Mouse (Mus musculus) CH12.LX (cell line): ENCODE measurements around the gene 1700024G13Rik. TPM values are rescaled to one million over a fixed set of nuclear protein-coding genes. Genes with fewer than 3 reads are reported as not detected.

Experiments
- DNase-seq: peaks from one replicate; pipeline ENCODE4 v3.0.0-alpha.2; 2013; ENCODE audit errors: extremely low read depth
- H3K27ac ChIP-seq: 2 replicates; pipeline ENCODE4 v1.5.1; 2012; ENCODE audit warnings: low read depth, mild to moderate bottlenecking, control low read depth, moderate library complexity; ENCODE audit not compliant: insufficient read depth
- H3K27me3 ChIP-seq: replicated peaks from 2 replicates; pipeline ENCODE3; 2012; ENCODE audit warnings: inconsistent platforms
- H3K36me3 ChIP-seq, 2 experiments: replicated peaks in 1 of 2; 2 replicates each; pipeline versions ENCODE3 to v1.6.1; 2012; ENCODE audit warnings: inconsistent platforms in 1 of 2, low read length in 1 of 2, mild to moderate bottlenecking in 1 of 2, mixed read lengths in 1 of 2, moderate library complexity in 1 of 2; ENCODE audit not compliant: control insufficient read depth in 1 of 2, insufficient read depth in 1 of 2
- H3K4me1 ChIP-seq, 2 experiments: 2 replicates each; pipeline ENCODE4 v1.6.1; 2012; ENCODE audit warnings: inconsistent platforms in 1 of 2, moderate library complexity in 1 of 2; ENCODE audit not compliant: insufficient read depth in 2 of 2, control insufficient read depth in 1 of 2
- H3K4me2 ChIP-seq: 2 replicates; pipeline ENCODE4 v1.6.1; 2012; ENCODE audit warnings: low read depth, mild to moderate bottlenecking, control low read depth; ENCODE audit not compliant: poor library complexity, insufficient read depth, severe bottlenecking
- H3K4me3 ChIP-seq, 3 experiments: fragments of 150-350 bp in 1 of 3; sonication (generic) in 1 of 3; replicated peaks in 1 of 3; 2 replicates each; pipeline versions ENCODE3 to v1.5.1; 2011 to 2012; ENCODE audit warnings: low read depth in 2 of 3, low read length in 2 of 3, mild to moderate bottlenecking in 2 of 3, moderate library complexity in 2 of 3, control low read depth in 1 of 3, improper control_type of control experiment in 1 of 3, inconsistent platforms in 1 of 3, mixed read lengths in 1 of 3; ENCODE audit not compliant: poor library complexity in 1 of 3
- H3K79me2 ChIP-seq: replicated peaks from 2 replicates; pipeline ENCODE4 v1.6.1; 2012; ENCODE audit warnings: mild to moderate bottlenecking, moderate library complexity; ENCODE audit not compliant: control insufficient read depth, poor library complexity, insufficient read depth, severe bottlenecking; ENCODE audit errors: extremely low read depth
- H3K9ac ChIP-seq: 2 replicates; pipeline ENCODE4 v1.6.1; 2012; ENCODE audit warnings: low read depth, mild to moderate bottlenecking, control low read depth, moderate library complexity; ENCODE audit not compliant: insufficient read depth
- H3K9me3 ChIP-seq: replicated peaks from 2 replicates; pipeline ENCODE3; 2012; ENCODE audit warnings: low read length, inconsistent platforms, mixed read lengths
- BHLHE40 ChIP-seq: IDR thresholded peaks from 2 replicates; pipeline ENCODE4 v1.6.1; 2011; ENCODE audit warnings: mild to moderate bottlenecking, low read depth, low read length, improper control_type of control experiment
- CTCF ChIP-seq, 2 experiments: IDR thresholded peaks in 1 of 2; conservative IDR thresholded peaks in 1 of 2; 2 replicates each; pipeline ENCODE4 v1.5.1; 2011 to 2012; ENCODE audit warnings: low read depth in 2 of 2, low read length in 2 of 2, improper control_type of control experiment in 1 of 2, inconsistent platforms in 1 of 2, mild to moderate bottlenecking in 1 of 2, moderate library complexity in 1 of 2
- E2F4 ChIP-seq: IDR thresholded peaks from 2 replicates; pipeline ENCODE4 v1.6.1; 2011; ENCODE audit warnings: low read depth, low read length, improper control_type of control experiment; ENCODE audit not compliant: insufficient replicate concordance
- ELF1 ChIP-seq: IDR thresholded peaks from 2 replicates; pipeline ENCODE4 v1.6.1; 2014; ENCODE audit warnings: low read depth, mild to moderate bottlenecking, inconsistent platforms, low read length, improper control_type of control experiment
- EP300 ChIP-seq: IDR thresholded peaks from 2 replicates; pipeline ENCODE4 v1.6.1; 2011; ENCODE audit warnings: low read length, improper control_type of control experiment
- HCFC1 ChIP-seq: IDR thresholded peaks from 2 replicates; pipeline ENCODE4 v1.6.1; 2012; ENCODE audit warnings: low read depth, mild to moderate bottlenecking, inconsistent platforms, low read length, improper control_type of control experiment
- JUN ChIP-seq: IDR thresholded peaks from 2 replicates; pipeline ENCODE4 v1.6.1; 2011; ENCODE audit warnings: low read depth, mild to moderate bottlenecking, low read length, improper control_type of control experiment, moderate library complexity; ENCODE audit not compliant: insufficient read depth
- JUND ChIP-seq: conservative IDR thresholded peaks from 2 replicates; pipeline ENCODE4 v1.6.1; 2011; ENCODE audit warnings: low read depth, low read length, improper control_type of control experiment
- MAFK ChIP-seq: IDR thresholded peaks from 2 replicates; pipeline ENCODE4 v1.6.1; 2011; ENCODE audit warnings: low read length, improper control_type of control experiment; ENCODE audit not compliant: insufficient replicate concordance
- MAZ ChIP-seq: IDR thresholded peaks from 2 replicates; pipeline ENCODE4 v1.6.1; 2012; ENCODE audit warnings: low read depth, mild to moderate bottlenecking, inconsistent platforms, low read length, improper control_type of control experiment, moderate library complexity
- NRF1 ChIP-seq: IDR thresholded peaks from 2 replicates; pipeline ENCODE4 v1.6.1; 2014; ENCODE audit warnings: low read depth, mild to moderate bottlenecking, inconsistent platforms, low read length, improper control_type of control experiment, moderate library complexity
- PAX5 ChIP-seq: IDR thresholded peaks from 2 replicates; pipeline ENCODE4 v1.6.1; 2012; ENCODE audit warnings: low read length, inconsistent platforms, mixed read lengths
- POLR2AphosphoS2 ChIP-seq: IDR thresholded peaks from 2 replicates; pipeline ENCODE4 v1.6.1; 2011; ENCODE audit warnings: low read depth, low read length, improper control_type of control experiment
- RAD21 ChIP-seq: IDR thresholded peaks from 2 replicates; pipeline ENCODE4 v1.6.1; 2011; ENCODE audit warnings: low read depth, mild to moderate bottlenecking, low read length, improper control_type of control experiment, moderate library complexity
- RCOR1 ChIP-seq: conservative IDR thresholded peaks from 2 replicates; pipeline ENCODE4 v1.6.1; 2012; ENCODE audit warnings: low read depth, mild to moderate bottlenecking, inconsistent platforms, low read length, improper control_type of control experiment
- UBTF ChIP-seq: IDR thresholded peaks from 2 replicates; pipeline ENCODE4 v1.6.1; 2012; ENCODE audit warnings: low read depth, mild to moderate bottlenecking, inconsistent platforms, low read length, improper control_type of control experiment, moderate library complexity
- ZMIZ1 ChIP-seq: IDR thresholded peaks from 2 replicates; pipeline ENCODE4 v1.6.1; 2012; ENCODE audit warnings: low read depth, mild to moderate bottlenecking, inconsistent platforms, low read length, improper control_type of control experiment
- ZNF384 ChIP-seq: IDR thresholded peaks from 2 replicates; pipeline ENCODE4 v1.6.1; 2012; ENCODE audit warnings: low read depth, low read length, improper control_type of control experiment, inconsistent platforms
- dilution Hi-C: fragments of 300-500 bp; cut with MboI; formaldehyde crosslinking; loops from 2 replicates; pipeline ENCODE4 v1.14.3; 2020; ENCODE audit warnings: low sequenced_read_pairs; ENCODE audit not compliant: extremely low pct_unique_long_range_greater_than_20kb, extremely low pct_ligation_motif_present
- in situ Hi-C: fragments of 300-500 bp; cut with MboI; formaldehyde crosslinking; loops from 3 replicates; pipeline ENCODE4 v1.14.3; 2019; ENCODE audit warnings: low sequenced_read_pairs, low pct_ligation_motif_present, low pct_unique_long_range_greater_than_20kb, mixed read lengths
- polyA plus RNA-seq: library from polyadenylated mRNA; unstranded; fragments of >175 nt; gene quantifications from 2 replicates; pipeline ENCODE4 v1.2.1, GENCODE M21; 2012; ENCODE audit warnings: low read depth; ENCODE audit not compliant: insufficient read length
- total RNA-seq, 2 experiments: library from RNA; depleted of rRNA; stranded (reverse); fragments of 300-350 nt in 1 of 2; fragments of >200 nt in 1 of 2; gene quantifications; 2 replicates each; pipeline ENCODE4 v1.2.3; 2012 to 2014

Gene 1700024G13Rik
- not detected in 2 replicates for total RNA-seq (2012; rRNA removed)
- not detected in 2 replicates for total RNA-seq (2014; rRNA removed)
- not detected in 2 replicates for polyA plus RNA-seq

DNA sequence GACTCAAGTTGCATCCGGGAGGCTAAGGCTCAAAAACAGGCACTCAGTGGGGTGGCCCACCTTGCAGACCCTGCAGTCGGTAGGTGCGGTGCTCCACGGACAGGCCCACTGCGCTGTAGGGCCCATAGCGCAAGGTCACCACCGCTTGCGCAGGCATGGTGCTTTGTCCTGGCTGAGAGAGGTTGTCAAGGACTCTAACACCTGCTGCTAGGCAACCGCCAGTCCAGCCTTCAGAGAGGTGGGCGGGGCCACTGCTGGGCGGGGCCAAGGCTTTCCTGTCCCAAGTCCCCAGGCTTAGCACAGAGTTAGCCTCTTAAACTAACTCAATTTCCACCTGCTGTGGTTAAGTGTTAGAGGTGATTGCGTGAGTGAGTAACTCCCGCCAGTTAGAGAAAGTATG, at the start of gene 1700024G13Rik:
1700024G13Rik (minus strand) TSS at position 196 of the 400 bp plus-strand sequence.
- Histone ChIP-seq H3K9ac (no peak within 1 kb of the TSS), H3K4me2 (no peak within 1 kb of the TSS), H3K4me3 (no peak within 1 kb of the TSS), H3K4me1 (no peaks in the 10 kb centered on the region), H3K9me3 (peaks cover 4% of the 10 kb centered on the region), H3K27me3 (peaks cover 12% of the 10 kb centered on the region), H3K79me2 (no peaks in the 10 kb centered on the region), H3K27ac (no peak within 1 kb of the TSS), H3K36me3 (no peaks in the 10 kb centered on the region)
- in situ Hi-C loops, result no loop called here
- peak; percentile 55 for DNase-seq
- no peak for TF ChIP-seq HCFC1
- TF ChIP-seq CTCF (conservative IDR thresholded peaks at IDR 0.05 in 1 of 2, IDR thresholded peaks at IDR 0.05 in 1 of 2; ENCODE audit: low read depth in 2 of 2, low read length in 2 of 2), result no peak
- no peak for TF ChIP-seq RAD21
- no peak for TF ChIP-seq BHLHE40
- TF ChIP-seq ELF1, result no peak
- no peak for TF ChIP-seq NRF1
- TF ChIP-seq JUN, result no peak
- TF ChIP-seq MAFK, result no peak
- dilution Hi-C loops, result no loop called here

DNA sequence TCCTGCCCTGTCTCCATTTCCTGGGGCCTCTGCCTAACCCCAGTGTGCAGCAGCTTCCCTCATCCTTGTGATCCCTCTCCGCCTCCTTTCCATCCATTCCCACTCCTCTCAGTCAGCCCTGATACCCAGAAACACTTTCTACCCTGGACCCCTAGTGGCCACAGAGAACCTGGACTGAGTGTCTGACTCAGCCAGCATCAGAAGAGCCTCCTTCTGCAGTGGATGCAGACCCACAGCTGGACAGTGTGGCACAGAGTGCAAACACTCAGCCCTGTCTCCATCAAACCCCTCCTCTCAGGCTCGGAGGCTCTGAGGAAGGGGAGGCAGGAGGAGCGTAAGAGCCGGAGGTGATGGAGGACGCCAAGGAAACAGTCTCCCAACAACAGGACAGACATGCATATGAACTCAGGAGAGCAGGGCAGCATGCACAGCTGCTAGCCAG, 49.2 kb upstream of the 1700024G13Rik start:
- no peak overlapping the region for H3K4me2 ChIP-seq
- no peaks in the 10 kb centered on the region for H3K27me3 ChIP-seq
- no peak for TF ChIP-seq ZNF384
- TF ChIP-seq CTCF (conservative IDR thresholded peaks at IDR 0.05 in 1 of 2, IDR thresholded peaks at IDR 0.05 in 1 of 2; ENCODE audit: low read depth in 2 of 2, low read length in 2 of 2), result peak; percentile 9 to 25; a peak in 1 of 4 replicates
- TF ChIP-seq POLR2AphosphoS2, result no peak
- no peak for TF ChIP-seq JUND
- no peaks in the 10 kb centered on the region for H3K36me3 ChIP-seq
- H3K4me3 ChIP-seq, result no peak overlapping the region
- H3K27ac ChIP-seq, result no peak overlapping the region
- dilution Hi-C loops (no loop called here), in situ Hi-C loops (no loop called here)
- peaks cover 4% of the 10 kb centered on the region for H3K9me3 ChIP-seq
- DNase-seq, result no peak
- H3K9ac ChIP-seq, result no peak overlapping the region
- no peaks in the 10 kb centered on the region for H3K4me1 ChIP-seq
- no peaks in the 10 kb centered on the region for H3K79me2 ChIP-seq

DNA sequence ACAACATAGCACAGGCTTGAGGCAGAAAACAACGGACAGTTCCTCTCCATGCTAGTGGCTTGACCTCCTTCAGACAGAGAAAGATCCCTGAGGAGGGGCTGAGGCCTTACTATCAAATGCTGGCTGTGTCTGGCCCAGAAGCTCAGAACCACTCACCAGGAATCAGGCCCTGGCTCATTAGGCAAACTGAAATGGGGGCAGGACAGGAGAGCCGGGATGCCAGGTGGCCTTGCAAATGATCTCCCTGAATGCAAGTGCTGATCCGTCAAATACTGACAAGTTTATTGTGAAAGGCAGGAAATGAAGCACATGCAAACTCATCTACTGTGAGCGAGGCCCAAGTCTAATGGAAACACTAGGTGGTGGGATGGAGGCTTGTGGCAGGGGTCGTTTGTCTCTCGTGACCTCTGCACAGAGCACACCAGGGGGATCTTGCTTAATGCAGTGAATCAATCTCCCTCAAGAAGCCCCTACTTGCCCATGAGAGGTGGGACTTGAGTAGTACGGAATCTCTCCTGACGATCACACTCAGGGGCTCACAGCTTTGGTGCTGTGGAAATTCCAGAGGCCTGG, 40.9 kb upstream of the 1700024G13Rik start:
- Histone ChIP-seq H3K4me2 (no peak overlapping the region), H3K4me1 (no peaks in the 10 kb centered on the region), H3K36me3 (no peaks in the 10 kb centered on the region), H3K27ac (no peak overlapping the region), H3K27me3 (peaks cover 7% of the 10 kb centered on the region), H3K4me3 (no peak overlapping the region), H3K79me2 (no peaks in the 10 kb centered on the region), H3K9me3 (peaks cover 4% of the 10 kb centered on the region), H3K9ac (no peak overlapping the region)
- dilution Hi-C loops (no loop called here), in situ Hi-C loops (no loop called here)
- TF ChIP-seq JUND, result no peak
- no peak for TF ChIP-seq PAX5
- no peak for TF ChIP-seq MAZ
- TF ChIP-seq E2F4, result no peak
- no peak for TF ChIP-seq MAFK
- no peak for TF ChIP-seq UBTF
- no peak for TF ChIP-seq RCOR1
- no peak for TF ChIP-seq EP300
- no peak for TF ChIP-seq ZMIZ1
- no peak for DNase-seq
